Mouse (Mus musculus): ENCODE results near the gene Zrsr2.

Gene Zrsr2

GRCm38 (mm10) chrX:163885539-163885981 is 72.9 kb downstream of the Zrsr2 start:
- DNase-seq (ENCODE audit: low spot score) = no peak
